Mouse (Mus musculus) ES-Bruce4 (cell line): ENCODE measurements at regions not wholly inside any gene's neighbourhood (a gene's known extent, or its start where the extent isn't known, plus 50 kb on each side); places are given as distances from the start of the nearest gene placed in this dataset.

Source experiments
- H3K27ac ChIP-seq: 2 replicates; pipeline ENCODE4 v1.5.1; 2012; ENCODE audit warnings: low read length, inconsistent platforms; ENCODE audit not compliant: insufficient read depth
- H3K27me3 ChIP-seq: 2 replicates; pipeline ENCODE4 v1.6.1; 2012; ENCODE audit warnings: mild to moderate bottlenecking, low read length, inconsistent platforms; ENCODE audit not compliant: control insufficient read depth, poor library complexity, insufficient read depth, severe bottlenecking
- H3K36me3 ChIP-seq: 2 replicates; pipeline ENCODE4 v1.6.1; 2012; ENCODE audit warnings: inconsistent platforms, mild to moderate bottlenecking, low read length, moderate library complexity; ENCODE audit not compliant: control insufficient read depth, poor library complexity, insufficient read depth, severe bottlenecking
- H3K4me1 ChIP-seq: one replicate; pipeline ENCODE4 v1.8.1; 2011; ENCODE audit warnings: low read length; ENCODE audit not compliant: control insufficient read depth, insufficient read depth
- H3K4me3 ChIP-seq: 2 replicates; pipeline ENCODE4 v1.5.1; 2011; ENCODE audit warnings: low read depth, mild to moderate bottlenecking, low read length
- H3K9ac ChIP-seq: 2 replicates; pipeline ENCODE4 v1.6.1; 2012; ENCODE audit warnings: low read depth, mild to moderate bottlenecking, inconsistent platforms; ENCODE audit not compliant: poor library complexity, severe bottlenecking
- H3K9me3 ChIP-seq: replicated peaks from 2 replicates; pipeline ENCODE4 v1.6.1; 2012; ENCODE audit warnings: mild to moderate bottlenecking, low read length, inconsistent platforms; ENCODE audit not compliant: control insufficient read depth, poor library complexity, insufficient read depth, severe bottlenecking
- CTCF ChIP-seq: IDR thresholded peaks from one replicate; pipeline ENCODE4 v1.8.1; 2011; ENCODE audit warnings: low read depth, low read length
- EP300 ChIP-seq: IDR thresholded peaks from 2 replicates; pipeline ENCODE4 v1.6.1; 2011; ENCODE audit warnings: low read depth, low read length; ENCODE audit not compliant: insufficient read depth
- POLR2A ChIP-seq: IDR thresholded peaks from one replicate; pipeline ENCODE4 v1.8.1; 2011; ENCODE audit warnings: low read length; ENCODE audit not compliant: insufficient read depth

DNA sequence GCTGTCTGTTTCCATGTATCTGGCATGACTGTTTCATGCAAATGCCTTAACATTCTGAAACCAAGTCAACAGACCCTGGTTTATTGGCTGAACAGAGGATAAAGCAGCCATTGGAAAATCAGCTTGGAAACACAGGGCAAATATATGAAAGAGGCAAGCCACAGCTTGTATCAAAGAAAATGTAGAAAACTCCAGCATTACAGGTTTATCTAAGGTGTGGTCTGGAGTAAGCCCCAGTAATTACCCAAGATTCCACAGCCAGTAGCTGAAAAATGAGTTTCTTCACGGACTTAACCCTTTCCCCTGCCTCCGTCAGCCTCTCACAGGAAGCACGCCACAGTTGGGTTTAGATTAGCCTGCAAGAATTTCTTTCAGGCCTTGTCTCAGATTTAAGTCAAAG, 259.1 kb downstream of the Sox2 start:
- Histone ChIP-seq H3K27ac (no peak overlapping the region), H3K27me3 (no peaks in the 10 kb centered on the region), H3K36me3 (no peaks in the 10 kb centered on the region), H3K4me3 (no peak overlapping the region), H3K9me3 (no peaks in the 10 kb centered on the region), H3K4me1 (peaks cover 1% of the 10 kb centered on the region), H3K9ac (no peak overlapping the region)
- TF ChIP-seq CTCF = no peak
- no peak for TF ChIP-seq EP300
- no peak for TF ChIP-seq POLR2A

- H3K4me1 ChIP-seq = no peaks in the 10 kb centered on the region
- no peak overlapping the region for H3K9ac ChIP-seq
- TF ChIP-seq CTCF (no peak), POLR2A (no peak), EP300 (no peak)
- H3K27me3 ChIP-seq = no peaks in the 10 kb centered on the region; the same call in 1 of the 2 replicates
- no peak overlapping the region for H3K4me3 ChIP-seq
- H3K9me3 ChIP-seq = no peaks in the 10 kb centered on the region
- no peaks in the 10 kb centered on the region for H3K36me3 ChIP-seq
- H3K27ac ChIP-seq = no peak overlapping the region
These were observed 268.2 kb downstream of the Sox2 start for GRCm38 (mm10) chr3:34918326-34918932.

GRCm38 (mm10) chr3:34920497-34920896, 270.3 kb downstream of the Sox2 start:
- H3K27ac ChIP-seq = no peak overlapping the region
- no peaks in the 10 kb centered on the region for H3K4me1 ChIP-seq
- H3K9ac ChIP-seq = no peak overlapping the region
- no peak overlapping the region for H3K4me3 ChIP-seq
- H3K36me3 ChIP-seq = no peaks in the 10 kb centered on the region
- H3K27me3 ChIP-seq = no peaks in the 10 kb centered on the region; the same call in 1 of the 2 replicates
- no peaks in the 10 kb centered on the region for H3K9me3 ChIP-seq
- TF ChIP-seq CTCF (no peak), POLR2A (no peak), EP300 (no peak)

GRCm38 (mm10) chr3:34949867-34950266, 299.7 kb downstream of the Sox2 start:
- no peaks in the 10 kb centered on the region for H3K27me3 ChIP-seq
- no peak overlapping the region for H3K27ac ChIP-seq
- peaks cover 4% of the 10 kb centered on the region for H3K4me1 ChIP-seq
- no peak overlapping the region for H3K9ac ChIP-seq
- no peak overlapping the region for H3K4me3 ChIP-seq
- H3K9me3 ChIP-seq = no peaks in the 10 kb centered on the region
- TF ChIP-seq POLR2A (no peak), CTCF (no peak), EP300 (0 out of 2 replicates have a peak, but pooled peaks have one; percentile 55)
- no peaks in the 10 kb centered on the region for H3K36me3 ChIP-seq

- Histone ChIP-seq H3K27me3 (no peaks in the 10 kb centered on the region), H3K4me3 (no peak overlapping the region), H3K9me3 (no peaks in the 10 kb centered on the region), H3K9ac (no peak overlapping the region), H3K4me1 (no peaks in the 10 kb centered on the region), H3K36me3 (no peaks in the 10 kb centered on the region), H3K27ac (no peak overlapping the region)
- TF ChIP-seq POLR2A = no peak
- TF ChIP-seq EP300 = no peak
- no peak for TF ChIP-seq CTCF
These were observed 306.0 kb downstream of the Sox2 start for GRCm38 (mm10) chr3:34956183-34956582.

- no peak for TF ChIP-seq CTCF
- TF ChIP-seq EP300 = no peak
- no peak for TF ChIP-seq POLR2A
- Histone ChIP-seq H3K9ac (no peak overlapping the region), H3K4me1 (no peaks in the 10 kb centered on the region), H3K27me3 (no peaks in the 10 kb centered on the region), H3K9me3 (no peaks in the 10 kb centered on the region), H3K27ac (no peak overlapping the region), H3K36me3 (no peaks in the 10 kb centered on the region), H3K4me3 (no peak overlapping the region)
These were observed 308.9 kb downstream of the Sox2 start for GRCm38 (mm10) chr3:34959044-34959521.
